Comparison of ENCODE assay signal across 11 mouse cellular contexts in genomic region chr6:66943367-66944189, GRCm38 (mm10). TPM values are rescaled to one million over a fixed set of nuclear protein-coding genes. Genes with fewer than 3 reads are reported as not detected.
DNase-seq lines count a peak whose midpoint lies in the region; ATAC-seq and TF ChIP-seq lines count a peak whose summit lies in the region.
"Had no signal": no experiment of that assay in that cellular context is flagged by ENCODE, and none has a peak within 500 bp of the region (broad histone marks: within the 10 kb centered on the region; RNA-seq: fewer than 3 reads in every experiment).

No protein-coding gene starts in this region.

- ATAC-seq in hindbrain, embryonic 11.5 days (ENCODE audit: low FRiP score) = peak; percentile 44; the same call in 1 of the 2 replicates
- ATAC-seq in hindbrain, postnatal 0 days = no peak
- peak; percentile 34; the same call in 1 of the 2 replicates for ATAC-seq in hindbrain, embryonic 14.5 days (ENCODE audit: low FRiP score)
- ATAC-seq in activated CD4-positive, CD25-positive, alpha-beta regulatory T cell, adult 4 months = no peak

- H3K4me3 ChIP-seq in hindbrain, embryonic 11.5 days (ENCODE audit: low read depth, low read length) = no peak overlapping the region
- no peak overlapping the region for H3K4me3 ChIP-seq in hindbrain, postnatal 0 days (ENCODE audit: low read length)
- no peak overlapping the region for H3K4me3 ChIP-seq in hindbrain, embryonic 14.5 days (replicated peaks; ENCODE audit: low read length)

- no peaks in the 10 kb centered on the region for H3K9me3 ChIP-seq in hindbrain, embryonic 11.5 days (ENCODE audit: control insufficient read depth, low read length)
- no peaks in the 10 kb centered on the region for H3K9me3 ChIP-seq in hindbrain, postnatal 0 days (ENCODE audit: low read length)
- no peaks in the 10 kb centered on the region for H3K9me3 ChIP-seq in hindbrain, embryonic 14.5 days (ENCODE audit: control insufficient read depth, low read length)

- no peak overlapping the region for H3K9ac ChIP-seq in hindbrain, embryonic 11.5 days (ENCODE audit: low read depth, low read length)
- H3K9ac ChIP-seq in hindbrain, postnatal 0 days (replicated peaks; ENCODE audit: low read length) = no peak overlapping the region
- H3K9ac ChIP-seq in hindbrain, embryonic 14.5 days = no peak overlapping the region

- intact Hi-C loops in left cerebral cortex, postnatal 10 days (cut with DNase I) = loop anchor here (5.0 kb wide), 1 partner anchor 46 kb away; the partner anchor contains the start of gene Gng12

- DNase-seq in hindbrain, embryonic 11.5 days (ENCODE audit: low spot score) = no peak
- DNase-seq in hindbrain, postnatal 0 days (ENCODE audit: low spot score) = no peak
- DNase-seq in 3T3-L1 (ENCODE audit: low read depth, low spot score) (peak; percentile 46), ZHBTc4 (ENCODE audit: low read depth, low spot score) (peak; percentile 27)
- DNase-seq in hindbrain, embryonic 14.5 days (ENCODE audit: low spot score) = no peak
- DNase-seq in thymus, postnatal 10 days (ENCODE audit: low spot score in 2 of 2) = no peak
- no peak for DNase-seq in left cerebral cortex, postnatal 10 days (ENCODE audit: extremely low spot score in 1 of 2, low spot score in 2 of 2)
- DNase-seq: gastrocnemius, postnatal 10 days; liver; right cerebral cortex, adult 18-20 months had no signal

- no peaks in the 10 kb centered on the region for H3K4me1 ChIP-seq in hindbrain, embryonic 11.5 days (replicated peaks; ENCODE audit: control insufficient read depth, insufficient read depth, low read length)
- H3K4me1 ChIP-seq in hindbrain, postnatal 0 days (ENCODE audit: insufficient read depth, low read length) = peaks cover 4% of the 10 kb centered on the region
- 0 out of 2 replicates have a peak, but pooled peaks cover 4% of the 10 kb centered on the region for H3K4me1 ChIP-seq in hindbrain, embryonic 14.5 days (replicated peaks; ENCODE audit: control insufficient read depth, insufficient read depth, low read length)

- 31% methylated on average over 6 of the region's 6 CpGs for WGBS in hindbrain, embryonic 11.5 days
- 29% methylated on average over 6 of the region's 6 CpGs for WGBS in hindbrain, postnatal 0 days
- 20% methylated on average over 6 of the region's 6 CpGs for WGBS in hindbrain, embryonic 14.5 days

- no peaks in the 10 kb centered on the region for H3K36me3 ChIP-seq in hindbrain, embryonic 11.5 days (ENCODE audit: control insufficient read depth, insufficient read depth, low read length)
- no peaks in the 10 kb centered on the region for H3K36me3 ChIP-seq in hindbrain, postnatal 0 days (ENCODE audit: insufficient read depth, low read length)
- H3K36me3 ChIP-seq in hindbrain, embryonic 14.5 days (replicated peaks; ENCODE audit: control insufficient read depth, insufficient read depth) = no peaks in the 10 kb centered on the region

- H3K4me2 ChIP-seq in hindbrain, embryonic 11.5 days (replicated peaks; ENCODE audit: low read depth, low read length) = no peak overlapping the region
- H3K4me2 ChIP-seq in hindbrain, postnatal 0 days (ENCODE audit: low read depth, low read length) = no peak overlapping the region
- H3K4me2 ChIP-seq in hindbrain, embryonic 14.5 days (replicated peaks) = no peak overlapping the region

- no peak for TF ChIP-seq CTCF in hindbrain, postnatal 0 days (IDR thresholded peaks at IDR 0.05; ENCODE audit: low read depth)

- no peak overlapping the region for H3K27ac ChIP-seq in hindbrain, embryonic 11.5 days (ENCODE audit: low read depth, low read length)
- no peak overlapping the region for H3K27ac ChIP-seq in hindbrain, postnatal 0 days
- H3K27ac ChIP-seq in hindbrain, embryonic 14.5 days = no peak overlapping the region

- no peaks in the 10 kb centered on the region for H3K27me3 ChIP-seq in hindbrain, embryonic 11.5 days (ENCODE audit: control insufficient read depth, insufficient read depth, low read length)
- no peaks in the 10 kb centered on the region for H3K27me3 ChIP-seq in hindbrain, postnatal 0 days (ENCODE audit: insufficient read depth, low read length)
- H3K27me3 ChIP-seq in hindbrain, embryonic 14.5 days (ENCODE audit: control insufficient read depth, insufficient read depth, low read length) = no peaks in the 10 kb centered on the region

RNA-seq across cellular contexts. Expression of gene Gng12, which starts 47.4 kb away (rescaled TPM):
- polyA plus RNA-seq in hindbrain, embryonic 11.5 days (2014; fragmentation: Nextera tagmentation; extraction: Ambion mirVana) = 49.4 and 52.7 TPM in 2 replicates
- total RNA-seq in hindbrain, postnatal 0 days (2014; rRNA removed) = 43.5 and 55.2 TPM in 2 replicates
- 91.4 and 102 TPM in 2 replicates for polyA plus RNA-seq in hindbrain, postnatal 0 days (2015; fragmentation: Nextera tagmentation; extraction: Ambion mirVana)
- 71.2 and 83.5 TPM in 2 replicates for polyA plus RNA-seq in hindbrain, embryonic 14.5 days (2014; fragmentation: Nextera tagmentation; extraction: Ambion mirVana)
- polyA plus RNA-seq in activated CD4-positive, CD25-positive, alpha-beta regulatory T cell, adult 4 months (2017; shearing (Covaris generic)) = 10 to 100 TPM; 21.3 to 21.7 TPM
- total RNA-seq in left cerebral cortex, postnatal 10 days (2021) = 10 to 100 TPM; 75.7 to 86.9 TPM

Comparison
In these comparisons a context has a peak if more than half of its experiments do, and no peak if none do; other contexts are left out.
1. ATAC-seq: peak in hindbrain, embryonic 11.5 days (single experiment) and hindbrain, embryonic 14.5 days (single experiment); none in hindbrain, postnatal 0 days (single experiment) and activated CD4-positive, CD25-positive, alpha-beta regulatory T cell, adult 4 months (single experiment).
2. DNase-seq: peak in 3T3-L1 (single experiment) and ZHBTc4 (single experiment); none in hindbrain, embryonic 11.5 days (single experiment), hindbrain, postnatal 0 days (single experiment), hindbrain, embryonic 14.5 days (single experiment), thymus, postnatal 10 days (0 of 2) and left cerebral cortex, postnatal 10 days (0 of 2).